Mouse (Mus musculus) liver, adult 2 months (tissue): ENCODE data around the gene Ccdc180.

Experiments
- CTCF ChIP-seq: fragments of 200-500 bp; IDR thresholded peaks from 2 replicates; pipeline ENCODE4 v1.5.1; 2011; ENCODE audit warnings: low read depth, low read length, control low read depth
- POLR2A ChIP-seq: fragments of 200-500 bp; IDR thresholded peaks from 2 replicates; pipeline ENCODE4 v1.6.1; 2011; ENCODE audit warnings: low read length, control low read depth; ENCODE audit not compliant: insufficient read depth; ENCODE audit errors: extremely low read depth

GRCm38 (mm10) chr4:45872147-45872546 is 18.0 kb upstream of the Ccdc180 start:
- TF ChIP-seq POLR2A, result no peak
- TF ChIP-seq CTCF, result no peak
